Mouse (Mus musculus): ENCODE data around the gene Actn2. TPM values are rescaled to one million over a fixed set of nuclear protein-coding genes. Genes with fewer than 3 reads are reported as not detected.
A peak's percentile ranks its signal among the peaks of the same experiment; 100 is the strongest.

Actn2 gene
- total RNA-seq, 4 experiments from 2014 or later, result 853 to 990 (median 915) TPM

DNA sequence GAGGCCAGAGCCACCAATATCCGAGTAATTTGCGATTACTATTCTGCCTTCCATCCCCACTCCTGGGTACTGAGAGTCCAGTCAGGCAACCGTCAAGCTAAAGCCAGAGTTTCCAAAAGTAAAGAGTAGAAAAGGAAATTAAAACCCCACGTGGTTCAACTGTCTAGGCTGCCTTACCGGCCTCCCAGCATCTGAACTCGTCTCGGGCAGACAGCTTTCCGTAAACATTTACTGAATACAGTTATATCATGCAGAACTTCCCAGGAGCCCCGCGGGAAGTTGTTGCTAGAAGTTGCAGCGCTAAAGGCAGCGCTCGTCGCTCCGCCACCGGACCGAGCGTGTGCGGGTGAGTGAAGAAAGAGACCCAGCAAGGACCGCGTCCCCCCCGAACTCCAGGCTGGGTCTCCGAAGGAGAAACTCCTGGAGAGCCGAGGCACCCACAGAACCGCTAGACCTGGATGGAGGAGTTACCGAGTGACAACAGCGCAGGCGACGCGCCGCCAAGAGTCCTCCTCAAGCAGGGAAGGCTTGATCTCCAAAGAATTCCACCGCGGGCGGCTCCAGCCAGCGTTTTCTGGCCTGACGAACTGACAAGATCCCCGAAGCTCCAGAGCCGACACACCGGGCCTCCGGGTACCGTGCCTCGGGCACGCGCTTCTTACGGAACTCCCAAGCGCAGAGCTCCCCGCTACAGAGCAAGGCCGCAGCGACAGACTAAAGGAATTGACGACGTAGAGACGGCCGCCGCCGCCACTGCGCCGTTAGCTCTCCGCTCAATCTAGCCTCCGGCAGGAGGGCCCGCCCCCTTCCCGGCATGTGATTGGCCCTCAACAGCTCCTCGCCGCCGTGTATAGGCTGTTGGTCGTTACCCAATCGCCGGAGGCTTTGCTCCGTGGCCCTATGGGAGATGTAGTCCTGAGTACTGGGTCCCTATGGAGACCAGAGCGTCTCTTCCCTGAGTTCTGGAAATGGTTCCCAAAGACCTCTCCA, 82.9 kb downstream of the Actn2 start, which contains the start of gene Mtr:
Gene Mtr, minus strand, starts transcription at position 723 of the 990 bp plus-strand sequence.
- DNase-seq (ENCODE audit: low spot score in 2 of 2), result peak; percentile 87 to 94

DNA sequence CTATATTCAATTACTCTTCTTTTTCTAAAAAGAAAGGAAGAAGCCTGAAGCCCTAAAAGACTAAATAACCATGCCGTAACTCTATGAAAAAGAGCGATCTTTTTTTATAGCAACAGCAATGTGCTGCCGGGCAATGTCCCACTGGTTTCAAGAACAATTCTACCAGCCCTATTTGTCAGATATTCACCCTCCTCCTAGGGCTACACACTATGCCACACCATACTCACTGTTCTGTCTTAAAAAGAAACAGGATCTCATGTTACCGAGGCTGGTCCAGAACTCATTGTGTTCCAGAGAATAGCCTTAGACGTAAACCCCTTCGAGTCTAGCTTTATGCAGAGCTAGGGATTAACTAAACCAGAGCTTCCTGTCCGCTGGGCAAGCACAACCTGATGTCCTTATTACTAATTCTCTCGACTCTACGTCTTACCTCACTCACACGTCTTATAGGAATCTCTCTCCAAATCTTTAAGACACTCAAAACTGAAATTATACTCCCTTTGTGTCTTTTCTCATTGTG, 83.6 kb downstream of the Actn2 start:
- DNase-seq (ENCODE audit: low spot score in 2 of 2), result no peak

DNA sequence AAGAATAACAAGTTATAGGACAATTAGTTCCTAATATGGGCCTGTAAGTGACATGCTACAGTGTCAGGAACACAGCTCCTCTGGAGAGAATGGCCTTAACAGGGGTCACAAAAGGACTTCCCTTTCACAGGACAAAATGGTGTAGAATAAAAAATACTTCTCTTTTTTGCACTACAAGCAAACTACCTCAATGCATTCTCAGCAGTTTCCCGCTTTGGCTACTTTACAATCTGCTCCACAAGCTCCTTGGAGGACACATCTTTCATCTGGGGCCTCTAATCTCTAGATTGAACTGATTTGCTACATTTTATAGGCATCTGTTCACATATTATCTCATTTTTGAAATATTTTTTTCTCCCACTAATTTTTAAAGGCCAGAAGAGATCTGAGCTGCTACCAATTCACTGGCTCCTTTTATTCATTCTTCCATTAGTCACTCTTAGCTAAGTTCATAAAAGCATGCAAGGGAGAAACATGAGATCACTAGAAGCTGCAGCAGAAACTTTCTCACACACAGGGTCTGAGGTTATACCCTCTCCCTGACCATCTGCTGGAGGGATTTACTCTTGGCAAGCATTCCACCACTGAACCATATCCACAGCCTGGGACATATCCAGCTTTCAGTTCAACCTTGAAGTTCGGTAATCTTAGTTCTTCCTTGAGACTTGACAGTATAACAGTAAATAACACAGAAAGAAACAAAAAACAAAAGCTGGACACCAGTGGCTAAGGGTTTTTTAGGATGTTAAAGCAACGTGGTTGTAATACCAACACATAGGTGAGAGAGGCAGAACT, 84.5 kb downstream of the Actn2 start:
- no peak for DNase-seq (ENCODE audit: low spot score in 2 of 2)

DNA sequence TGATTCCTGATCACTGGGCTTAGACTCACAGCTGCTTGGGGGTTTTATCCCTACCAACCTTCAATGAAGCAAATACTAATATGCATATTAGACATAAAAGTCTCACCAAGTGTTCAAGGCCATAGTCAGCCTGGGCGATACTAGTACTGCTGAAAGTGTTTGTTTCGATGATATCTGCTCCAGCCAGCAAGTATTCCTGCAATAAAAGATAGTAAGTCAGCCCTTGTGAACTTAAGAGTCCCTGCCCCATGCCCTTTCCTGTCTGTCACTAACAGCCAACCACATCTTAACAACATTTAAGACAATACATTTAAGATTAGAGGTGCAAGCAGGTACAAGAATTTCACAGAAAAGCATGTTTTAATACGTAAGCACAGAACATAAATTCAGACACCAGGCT, 90.1 kb downstream of the Actn2 start:
- no peak for DNase-seq (ENCODE audit: low spot score in 2 of 2)

DNA sequence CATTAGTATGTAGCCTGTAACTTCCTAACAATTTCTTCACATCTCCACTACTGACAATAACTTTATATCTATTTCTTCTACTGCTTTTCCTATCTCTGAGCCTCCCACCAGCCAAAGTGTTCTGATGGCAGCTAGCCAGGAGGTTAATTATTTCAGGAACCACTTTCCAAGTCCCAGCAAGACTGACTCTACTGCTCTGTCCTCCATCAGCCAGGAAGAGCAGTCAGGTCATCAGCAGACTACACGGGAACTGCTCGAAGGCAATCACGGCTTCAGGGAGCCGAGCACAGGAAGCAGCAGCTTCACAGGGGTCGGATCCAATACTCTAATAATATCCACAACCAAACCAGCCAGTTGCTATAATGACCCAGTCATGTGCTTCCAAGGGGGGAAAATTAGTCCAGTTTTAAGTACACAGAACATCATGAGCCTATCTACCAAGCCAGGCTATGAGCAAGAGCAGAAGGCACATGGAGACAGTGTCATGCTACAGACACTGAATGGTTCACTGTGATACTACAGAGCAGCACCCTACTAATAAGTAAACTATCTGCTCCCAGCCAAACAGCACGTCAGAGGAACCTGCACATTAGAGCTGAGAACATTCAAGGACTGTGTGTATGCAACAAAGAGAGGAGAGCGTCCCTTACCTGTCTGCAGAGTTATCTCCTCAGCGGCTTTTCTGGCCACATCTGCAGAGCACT, 91.2 kb downstream of the Actn2 start:
- no peak for DNase-seq (ENCODE audit: low spot score in 2 of 2)

DNA sequence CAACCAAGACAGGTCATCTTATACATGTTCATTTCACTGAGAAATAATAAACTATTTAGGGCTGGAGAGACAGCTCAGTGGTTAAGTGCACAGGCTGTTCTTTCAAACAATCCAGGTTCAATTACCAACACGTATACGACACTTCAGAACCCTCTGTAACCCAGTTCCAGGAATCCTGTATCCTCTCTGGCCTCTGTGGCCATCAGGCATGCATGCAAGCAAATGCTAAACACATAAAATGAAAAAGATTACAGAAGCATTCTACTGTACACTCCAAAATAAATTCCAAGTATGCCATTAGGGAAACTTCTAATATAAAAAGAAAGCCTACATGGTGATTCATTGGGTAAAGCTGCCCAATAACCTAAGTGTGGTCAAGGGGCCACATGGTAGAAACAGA, 94.6 kb downstream of the Actn2 start:
- no peak for DNase-seq (ENCODE audit: low spot score in 2 of 2)

DNA sequence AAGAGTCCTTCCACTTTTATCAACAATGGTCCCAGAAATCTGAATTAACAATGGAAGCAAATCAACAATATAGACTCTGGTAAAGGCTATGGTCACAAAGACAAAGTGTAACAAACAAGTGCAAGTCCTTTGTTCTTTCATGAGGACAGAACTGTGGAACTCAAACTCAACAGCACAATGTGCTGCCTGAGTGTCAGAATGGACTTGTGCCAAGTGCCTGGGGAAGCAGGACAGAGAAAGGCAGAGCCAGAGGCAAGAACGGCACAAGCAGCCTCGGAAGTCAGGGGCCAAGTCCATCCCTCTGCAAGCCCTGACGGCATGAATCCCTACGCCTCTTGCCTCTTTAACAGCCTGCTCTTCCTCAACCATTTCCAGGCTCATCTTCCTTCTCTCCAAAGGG, 96.6 kb downstream of the Actn2 start:
- no peak for DNase-seq (ENCODE audit: low spot score in 2 of 2)

DNA sequence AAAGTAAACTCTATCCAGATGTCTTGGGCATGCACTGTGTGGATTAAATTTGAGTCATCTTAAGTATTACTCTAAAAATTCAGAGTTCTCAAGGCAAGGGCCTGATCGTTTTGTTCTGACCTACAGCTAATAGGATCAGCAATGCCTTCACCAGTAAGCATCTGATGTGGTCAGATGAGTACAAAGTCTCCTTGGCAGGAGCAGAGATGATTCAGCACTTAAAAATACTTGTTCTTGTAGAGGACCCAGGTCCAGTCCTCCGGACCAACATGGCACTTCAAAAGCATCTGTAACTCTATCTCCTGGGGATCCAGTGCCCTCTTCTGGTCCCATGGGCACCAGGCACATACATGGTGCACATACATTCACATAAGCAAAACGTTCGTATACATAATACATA, 108.4 kb downstream of the Actn2 start:
- DNase-seq (ENCODE audit: low spot score in 2 of 2), result no peak

DNA sequence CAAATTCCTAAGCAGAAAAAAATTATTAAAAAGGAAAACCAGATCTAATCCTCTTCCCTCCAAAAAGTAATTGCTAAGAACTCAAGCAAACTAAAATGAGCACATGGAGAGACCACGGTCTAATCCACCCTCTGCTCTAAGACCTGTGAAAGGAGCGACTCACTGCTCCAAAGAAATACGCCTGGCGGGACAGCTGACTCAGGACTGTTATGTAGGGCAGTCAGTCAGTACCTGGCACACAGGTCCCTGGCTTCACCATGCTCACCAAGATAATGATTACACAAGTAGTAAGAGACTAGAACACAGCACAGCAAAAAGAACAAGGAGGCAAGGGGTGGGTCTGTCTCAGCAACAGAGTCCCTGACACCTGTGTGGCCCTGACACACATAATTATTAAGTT, 112.3 kb downstream of the Actn2 start:
- peak in 1 of 2 experiments; percentile 13 for DNase-seq (ENCODE audit: low spot score in 2 of 2)

DNA sequence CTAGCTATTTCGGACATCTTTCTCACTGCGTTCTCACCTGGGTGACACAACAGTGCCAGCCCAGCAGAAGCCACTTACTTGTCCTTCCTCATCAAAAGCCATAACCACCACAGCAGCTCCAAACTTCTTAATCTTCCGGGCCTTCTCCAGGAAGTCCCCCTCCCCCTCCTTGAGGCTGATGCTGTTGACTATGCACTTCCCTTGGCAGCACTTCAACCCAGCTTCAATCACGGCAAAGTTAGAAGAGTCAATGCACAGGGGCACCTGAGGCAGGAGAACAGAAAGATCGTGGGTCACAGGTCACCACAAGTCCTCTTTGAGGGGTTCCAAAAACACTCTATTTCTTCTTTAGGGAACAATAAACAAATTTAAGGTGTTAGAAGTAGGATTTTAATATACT, 113.0 kb downstream of the Actn2 start:
- DNase-seq (ENCODE audit: low spot score in 2 of 2), result no peak

Other genes starting within 250 kb of the Actn2 start
- under 1 TPM; 0.35 to 0.77 (median 0.58) TPM for gene Ryr2, start 233.8 kb downstream of the Actn2 start, total RNA-seq (2022)
- 10 to 100 TPM; 13.0 to 19.2 (median 17.3) TPM for gene Mtr, start 82.6 kb downstream of the Actn2 start, total RNA-seq (2022)
- 10 to 100 TPM in 3 of 4 experiments, 1 to 10 TPM in 1; 9.7 to 16.3 (median 13.4) TPM for gene Heatr1, start 54.3 kb upstream of the Actn2 start, total RNA-seq (2022)
- gene Lgals8, start 124.2 kb upstream of the Actn2 start, total RNA-seq (2022), result 10 to 100 TPM; 24.3 to 28.3 (median 25.2) TPM
- gene Edaradd, start 179.7 kb upstream of the Actn2 start, total RNA-seq (2022), result not detected
- gene Ero1lb, start 225.1 kb upstream of the Actn2 start, total RNA-seq (2022), result 1 to 10 TPM in 3 of 4 experiments, under 1 TPM in 1; 0.80 to 2.0 (median 1.4) TPM

All from gastrocnemius, adult 8-10 months (tissue).